Mouse (Mus musculus) layer of hippocampus, postnatal 36 days (tissue): ENCODE measurements at regions not wholly inside any gene's neighbourhood (a gene's known extent, or its start where the extent isn't known, plus 50 kb on each side); places are given as distances from the start of the nearest gene placed in this dataset.

Experiments
- DNase-seq, 2 experiments: peaks; one replicate each; pipeline ENCODE4 v3.0.0; 2022

DNA sequence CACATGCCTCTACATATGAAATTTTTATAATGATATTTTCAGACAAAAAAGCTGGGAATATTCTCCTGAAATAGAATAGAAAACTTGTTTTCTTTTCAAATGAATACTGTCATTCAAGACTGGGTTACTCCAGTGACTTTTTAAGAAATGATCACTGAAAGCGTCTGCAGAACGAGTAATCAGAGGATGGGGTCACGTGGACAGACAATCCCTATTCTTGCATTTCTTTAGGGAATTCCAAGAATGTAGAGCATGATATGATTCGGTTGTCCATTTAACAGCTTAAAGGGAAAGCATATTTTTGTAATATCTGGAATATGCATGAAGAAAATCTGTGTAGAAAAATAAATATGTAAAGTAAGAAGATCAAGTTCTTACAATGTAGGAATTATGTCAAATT lies 65.6 kb downstream of the 4933402N22Rik start:
- no peak for DNase-seq

DNA sequence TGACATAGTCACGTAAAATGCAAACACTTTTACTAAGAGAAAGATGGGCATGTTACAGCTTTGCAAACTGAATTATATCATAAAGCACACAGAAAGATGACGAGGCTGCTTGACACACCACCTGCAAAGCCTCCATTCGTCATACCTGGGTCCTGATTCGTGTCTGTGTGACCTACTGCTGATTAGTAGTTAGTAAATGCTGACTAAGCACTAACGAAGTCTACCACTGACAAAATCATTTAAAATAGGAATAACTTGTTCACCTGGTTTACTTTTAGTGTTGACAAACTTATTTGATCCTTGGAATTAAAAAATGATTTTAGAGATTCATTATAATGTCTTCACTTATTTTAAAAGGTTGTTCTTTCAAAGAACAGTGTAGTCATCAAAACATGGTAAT lies 71.3 kb downstream of the 4933402N22Rik start:
- DNase-seq, result no peak

DNA sequence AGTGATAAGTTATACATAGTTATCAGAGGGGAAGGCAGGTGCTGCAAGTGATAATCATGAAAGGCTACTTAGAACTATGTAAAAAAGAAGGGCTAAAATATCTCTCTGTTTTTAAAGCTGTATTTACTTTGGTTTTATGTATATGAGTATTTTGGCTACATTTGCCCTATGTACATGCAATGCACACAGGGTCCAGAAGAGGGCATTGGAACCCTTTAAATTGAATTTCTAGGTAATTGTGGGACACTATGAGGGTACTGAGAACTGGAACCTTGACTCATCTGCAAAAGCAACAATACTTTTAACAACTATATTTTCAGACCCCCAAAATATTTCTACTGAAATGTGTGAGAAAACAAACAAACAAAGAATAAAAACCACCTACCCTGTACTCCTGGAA lies 82.9 kb downstream of the 4933402N22Rik start:
- DNase-seq, result no peak

DNA sequence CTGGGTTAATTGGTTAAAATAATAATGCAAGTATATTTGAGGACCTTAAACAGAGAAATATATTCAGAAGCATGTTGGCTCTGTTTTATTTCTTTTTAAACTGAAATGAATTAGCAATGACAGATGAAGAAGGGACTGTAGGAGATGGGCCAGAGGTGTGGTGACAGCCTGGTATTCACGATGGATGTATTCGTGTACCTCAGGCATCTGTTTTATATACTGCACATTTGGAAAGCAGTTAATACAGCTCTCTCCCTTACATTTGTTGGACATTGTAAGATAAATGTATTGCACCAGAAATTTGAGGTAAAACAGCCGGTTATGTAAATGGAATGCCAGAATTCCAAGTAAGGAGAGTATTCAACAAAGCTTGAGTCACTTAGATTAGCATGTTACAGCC lies 88.6 kb downstream of the 4933402N22Rik start:
- DNase-seq, result no peak

DNA sequence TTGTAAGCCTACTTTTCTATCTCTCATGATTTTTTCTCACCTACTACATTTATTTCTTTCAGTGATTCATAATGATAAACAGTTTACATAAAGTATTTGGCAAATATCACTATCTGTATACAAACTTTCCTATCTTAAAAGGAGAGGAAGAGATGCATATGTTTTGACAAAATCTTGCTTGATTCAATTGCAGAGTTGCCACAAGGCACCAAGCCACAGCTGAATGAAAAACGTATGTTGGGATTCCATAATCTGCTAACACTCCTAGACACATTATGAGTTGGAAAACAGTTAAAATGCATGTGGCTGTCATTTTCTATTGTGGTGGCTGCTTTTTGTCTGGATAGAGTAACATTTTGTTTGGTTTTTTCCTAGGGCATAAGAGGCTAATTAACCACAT lies 98.5 kb downstream of the 4933402N22Rik start:
- no peak for DNase-seq

DNA sequence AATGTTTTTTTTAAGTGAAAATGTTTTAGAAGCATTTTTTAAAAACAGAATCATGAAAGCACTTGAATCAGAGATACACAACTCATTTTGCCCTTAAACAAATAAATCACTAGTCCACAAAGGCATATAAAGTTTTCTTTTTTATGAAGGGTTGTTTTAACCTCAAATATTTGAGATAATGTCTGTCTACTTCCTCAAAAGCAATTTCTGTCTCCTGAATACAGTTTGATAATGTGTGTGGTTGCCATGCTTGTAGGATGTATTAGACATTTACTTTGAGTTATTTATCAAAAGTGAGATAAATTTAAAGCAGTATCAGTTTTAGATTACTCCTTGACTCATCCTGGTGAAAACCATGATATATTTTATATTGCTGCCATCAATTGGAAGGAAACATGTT lies 102.6 kb downstream of the 4933402N22Rik start:
- DNase-seq, result no peak

DNA sequence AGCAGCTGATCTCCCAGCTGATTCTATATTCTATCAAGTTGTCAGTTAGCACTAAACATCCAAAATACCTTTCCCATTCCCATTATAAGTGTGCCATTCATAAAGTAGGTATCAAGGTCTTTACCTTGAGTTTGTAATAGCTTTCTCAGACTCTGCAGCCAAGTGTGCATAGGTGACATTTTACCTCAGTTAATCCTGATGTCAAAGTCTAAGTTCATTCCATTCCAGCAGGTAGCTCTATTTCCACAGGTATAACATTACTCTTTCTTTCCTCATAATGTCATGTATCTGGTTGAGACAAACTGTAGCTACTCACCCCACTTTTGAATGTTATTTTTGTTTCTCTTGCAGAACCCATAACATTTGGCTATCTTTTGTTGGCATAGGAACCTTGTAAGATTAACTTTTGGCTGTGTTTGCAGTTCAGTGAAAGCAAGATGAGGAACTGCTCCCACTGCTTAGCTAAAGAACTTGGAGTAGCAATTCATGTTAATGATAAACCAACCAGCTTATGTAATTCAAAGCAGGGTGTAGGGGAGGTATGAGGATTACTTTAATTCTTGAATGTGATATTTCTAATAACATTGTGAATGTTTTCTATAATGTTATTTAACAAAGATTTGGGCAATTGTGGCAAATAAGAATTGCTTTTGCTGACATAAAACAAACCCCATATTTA lies 107.0 kb downstream of the 4933402N22Rik start:
- DNase-seq, result no peak

DNA sequence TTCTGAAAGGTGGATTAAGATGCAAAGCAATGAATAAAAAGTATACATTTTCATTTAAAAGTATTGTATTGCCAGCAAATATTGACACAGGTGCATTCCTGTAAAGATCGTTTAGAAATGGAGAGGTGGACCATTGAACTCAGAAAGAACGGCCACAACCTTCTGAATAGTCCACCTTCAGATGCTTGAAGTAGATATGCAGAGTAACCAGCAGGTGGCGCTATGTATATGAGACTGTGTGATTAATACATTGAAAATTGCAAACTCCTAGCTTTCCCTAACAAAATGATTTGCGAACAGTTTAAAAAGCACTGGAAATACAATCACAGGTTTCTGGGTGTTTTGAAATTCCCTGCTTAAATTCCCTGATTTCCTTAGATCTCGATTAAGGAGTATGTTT lies 112.2 kb downstream of the 4933402N22Rik start:
- peak; percentile 9 to 29 for DNase-seq

DNA sequence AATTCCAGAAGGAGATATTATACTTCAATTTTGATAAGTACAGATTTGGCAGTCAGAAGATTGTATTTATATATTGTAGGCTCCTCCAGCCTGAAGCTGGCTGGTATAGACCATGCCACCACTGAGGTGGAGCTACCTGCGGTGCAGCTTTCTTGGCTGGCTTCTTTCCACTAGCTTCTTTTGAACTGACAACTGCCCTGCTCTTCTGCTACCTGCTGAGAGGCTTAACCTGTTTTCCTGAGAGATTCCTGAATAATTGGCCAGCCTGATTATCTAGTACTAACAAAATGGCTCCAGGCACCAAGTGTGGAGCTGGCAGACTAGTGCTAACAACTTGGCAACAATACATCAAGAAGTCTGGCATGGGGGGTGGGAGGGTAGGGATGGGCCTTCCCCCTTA lies 132.0 kb downstream of the 4933402N22Rik start:
- no peak for DNase-seq

DNA sequence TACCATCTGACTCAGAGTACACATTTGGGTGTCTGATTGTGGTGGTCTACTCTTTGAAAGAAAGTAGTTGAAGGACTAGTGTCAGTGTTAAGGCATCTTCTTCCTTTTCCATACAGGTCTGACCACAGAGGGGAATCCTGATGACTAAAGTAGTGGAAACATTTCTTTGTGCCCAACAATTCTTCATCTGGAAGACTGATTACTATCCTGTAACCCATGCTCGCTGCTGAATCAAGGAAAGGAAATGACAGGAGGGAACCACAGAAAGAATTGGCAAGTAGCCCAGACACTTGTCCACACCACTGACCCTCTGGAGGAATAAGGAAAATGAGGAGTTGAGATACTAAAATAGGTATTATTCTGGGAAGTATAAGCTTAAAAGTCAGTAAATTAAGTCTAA lies 162.3 kb downstream of the 4933402N22Rik start:
- no peak for DNase-seq

DNA sequence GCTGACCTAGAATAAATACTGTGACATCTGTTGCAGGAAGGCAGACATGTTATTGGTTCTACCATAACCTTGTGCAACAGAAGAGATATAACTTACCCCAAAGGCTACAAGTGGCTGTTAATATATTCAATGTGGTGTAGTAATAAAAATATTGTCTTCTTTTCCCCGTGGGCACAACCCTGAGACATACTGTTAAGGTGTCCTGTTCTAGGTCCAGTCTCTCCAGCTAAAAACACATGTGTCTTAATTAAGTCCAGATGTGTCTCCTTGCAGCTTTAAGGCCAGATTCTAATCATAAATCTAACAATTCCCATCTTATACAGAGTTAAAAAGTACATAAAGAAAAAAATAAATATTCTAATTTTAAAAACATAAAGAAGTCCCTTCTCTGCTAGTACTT lies 175.8 kb downstream of the 4933402N22Rik start:
- DNase-seq, result no peak

DNA sequence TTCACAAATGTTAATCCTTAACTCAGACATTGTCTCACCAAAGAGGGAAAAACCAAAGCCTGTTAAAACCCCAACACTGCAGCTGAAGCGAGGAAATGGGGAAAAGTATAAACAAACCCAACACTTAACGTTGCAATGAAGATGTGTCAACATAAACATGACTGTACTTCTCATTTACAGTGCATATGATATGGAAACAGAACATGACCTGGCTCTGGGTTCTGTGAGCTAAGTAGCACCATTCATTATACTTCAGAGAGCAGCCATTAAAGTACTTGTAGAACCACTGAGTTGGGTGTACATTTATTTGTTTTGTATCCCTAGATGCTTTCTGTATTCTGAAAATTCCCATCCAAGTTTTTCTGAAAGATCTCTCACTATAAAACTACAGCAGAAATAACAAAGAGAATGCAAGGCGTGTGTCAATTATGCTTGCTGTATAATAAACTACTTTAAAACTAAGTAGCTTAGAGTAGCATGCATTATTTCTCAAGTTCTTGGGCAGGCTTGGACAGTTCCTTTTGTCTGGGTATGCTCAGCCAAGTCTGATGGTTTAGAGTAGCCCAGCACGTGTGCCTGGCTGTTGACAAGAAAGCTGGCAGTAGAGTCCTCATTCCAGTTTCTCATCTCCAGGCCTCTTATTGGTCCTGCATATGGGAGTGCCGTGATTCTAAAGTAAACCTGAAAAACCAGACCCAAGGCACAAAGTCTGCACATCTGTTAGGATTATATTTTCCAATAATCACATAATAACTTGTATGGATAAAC lies 198.9 kb downstream of the 4933402N22Rik start:
- no peak for DNase-seq

DNA sequence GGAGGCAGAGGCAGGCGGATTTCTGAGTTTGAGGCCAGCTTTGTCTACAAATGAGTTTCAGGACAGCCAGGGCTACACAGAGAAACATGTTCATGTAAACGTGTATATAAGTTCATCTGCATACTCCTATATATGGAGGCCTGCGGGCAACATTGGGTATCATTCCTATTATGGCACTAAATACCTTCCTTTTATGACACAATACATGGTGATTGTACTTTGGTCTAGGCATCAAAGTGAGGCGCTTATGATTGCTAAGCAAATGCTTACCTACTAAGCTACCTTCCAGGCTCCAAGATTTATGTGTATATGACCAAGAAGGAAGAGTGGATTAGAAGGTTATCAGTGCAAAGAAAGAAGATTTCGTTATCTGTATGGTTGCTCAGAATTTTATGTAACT lies 207.1 kb downstream of the 4933402N22Rik start:
- no peak for DNase-seq

DNA sequence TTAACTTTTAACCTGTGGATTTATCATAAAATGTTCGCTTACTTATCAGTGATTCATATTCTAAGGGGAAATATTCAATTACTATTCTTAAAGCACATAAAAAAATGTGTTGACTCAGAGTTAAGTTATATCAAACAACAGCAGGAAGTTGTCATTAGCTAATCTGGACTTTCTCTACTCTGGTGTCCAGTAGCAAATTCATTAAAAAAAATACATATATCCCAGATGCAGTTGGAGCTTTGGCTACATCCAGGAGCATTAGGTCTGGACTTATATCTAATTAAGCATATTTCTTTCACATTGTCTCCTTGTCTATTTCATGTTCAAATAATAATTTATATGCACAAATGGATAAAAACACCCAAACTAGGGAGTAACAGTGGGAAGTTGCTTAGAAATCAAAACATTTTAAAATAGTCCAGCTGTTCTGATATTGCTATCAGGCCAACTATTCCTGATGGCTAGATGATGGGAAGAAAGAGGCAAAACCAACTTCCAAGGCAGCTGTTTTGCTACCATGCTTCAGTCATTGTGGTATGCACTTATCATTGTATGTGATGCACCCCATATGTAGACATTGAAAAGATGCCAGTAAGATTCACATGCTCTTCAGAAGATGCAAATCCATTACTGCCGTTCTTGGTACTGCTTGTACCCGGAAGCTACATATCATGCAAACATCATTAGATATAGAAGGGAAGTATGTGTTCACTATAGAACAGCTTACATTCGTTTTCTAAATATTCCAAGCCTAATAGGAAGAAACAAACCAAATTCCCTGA lies 209.8 kb downstream of the 4933402N22Rik start:
- DNase-seq, result no peak

DNA sequence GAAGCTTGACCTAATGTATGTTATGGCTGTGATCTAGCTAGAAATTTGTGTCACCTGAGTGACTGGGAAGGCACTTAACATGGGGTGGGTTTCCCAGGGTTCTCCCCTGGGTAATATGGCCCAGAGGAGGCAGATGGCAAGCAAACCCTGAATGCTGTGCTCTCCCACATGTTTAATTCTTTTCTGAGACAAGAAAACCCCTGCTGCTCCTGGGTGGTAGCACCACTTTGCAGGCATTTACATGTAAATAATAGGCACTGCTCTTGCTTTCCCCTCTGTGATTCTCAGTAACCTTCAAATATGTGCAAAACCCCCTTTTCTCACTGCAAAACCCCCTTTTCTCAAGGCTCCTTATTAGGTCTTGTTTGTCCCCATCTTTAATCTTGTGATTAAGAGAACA lies 221.1 kb downstream of the 4933402N22Rik start:
- no peak for DNase-seq

DNA sequence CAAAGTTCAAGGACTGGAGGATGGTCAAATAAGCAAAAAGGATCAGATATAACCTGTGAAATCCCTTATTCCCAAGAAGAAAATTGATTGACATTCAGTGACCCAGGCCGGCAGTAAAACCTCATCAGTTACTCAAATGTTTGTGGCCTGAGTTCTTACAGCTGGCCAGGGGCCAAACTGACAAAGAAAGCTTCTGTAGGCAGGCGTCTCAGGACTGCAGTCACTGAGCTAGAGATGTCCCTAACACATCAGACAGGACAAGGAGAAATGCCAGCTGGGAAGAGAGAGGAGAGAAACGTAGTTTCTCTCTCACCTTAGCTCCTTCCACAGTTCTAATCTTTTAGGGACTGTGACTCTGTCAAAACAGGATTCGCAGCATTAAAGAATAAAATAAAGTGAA lies 229.9 kb upstream of the Sema3d start:
- no peak for DNase-seq

DNA sequence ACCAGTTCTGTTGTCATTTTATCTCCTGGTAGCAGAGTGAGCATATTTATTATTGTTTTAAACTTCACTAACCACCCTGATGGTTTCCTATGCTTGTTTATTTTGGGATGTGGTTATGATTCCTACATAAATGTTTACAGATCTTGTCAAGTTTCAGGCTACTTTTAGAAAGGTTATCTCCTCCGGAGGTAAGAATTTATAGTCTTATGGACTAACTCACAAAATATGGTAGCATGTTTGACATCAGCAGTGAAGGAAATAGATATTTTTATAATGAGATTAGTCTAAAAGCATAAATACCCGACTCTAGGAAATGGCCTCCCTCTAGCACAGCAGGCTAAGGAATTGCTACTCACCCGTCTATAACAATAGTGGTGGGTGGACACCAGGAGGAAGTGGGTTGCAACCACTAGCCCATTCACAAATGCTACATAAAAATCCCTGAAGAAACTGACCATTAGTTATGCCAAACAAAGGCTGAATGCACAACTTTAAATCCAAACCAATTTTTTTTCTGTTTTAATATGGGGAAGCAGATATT lies 228.6 kb upstream of the Sema3d start:
- DNase-seq, result no peak

DNA sequence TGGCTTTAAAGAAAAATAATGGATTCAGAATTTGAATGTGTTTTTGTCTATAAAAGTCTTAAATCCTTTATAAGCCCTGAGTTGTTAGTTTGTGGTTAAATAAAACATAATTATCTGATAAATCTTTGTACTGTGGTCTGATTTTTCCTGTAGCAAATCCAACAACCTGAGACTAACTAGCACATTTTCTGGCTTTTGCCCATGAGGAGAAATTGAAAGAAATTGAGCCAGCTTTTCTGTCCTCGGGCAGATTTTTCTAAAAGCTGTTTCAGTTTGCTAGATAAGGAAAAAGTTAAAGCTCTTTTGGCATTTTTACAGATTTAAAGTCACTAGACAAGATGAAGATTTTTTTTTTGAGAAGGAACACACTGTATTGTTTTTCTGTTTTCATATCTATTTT lies 191.5 kb upstream of the Sema3d start:
- no peak for DNase-seq

DNA sequence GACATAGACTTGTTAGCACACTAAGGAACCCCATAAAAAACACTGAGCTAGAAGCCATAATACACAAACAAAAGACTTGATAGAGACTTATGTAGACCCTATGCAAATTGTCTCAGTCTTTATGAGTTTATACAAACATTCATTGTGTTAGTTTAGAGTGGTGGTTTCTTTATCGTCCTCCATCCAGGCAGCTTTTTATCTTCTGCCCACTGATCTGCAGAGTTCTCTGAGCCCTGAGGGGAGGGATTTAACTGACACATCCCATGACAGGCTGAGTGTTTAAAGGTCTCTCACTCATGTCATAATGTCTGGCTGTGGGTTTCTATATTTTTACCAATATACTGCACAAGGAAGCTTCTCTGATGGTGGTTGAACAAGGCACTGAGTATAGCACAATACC lies 175.7 kb upstream of the Sema3d start:
- DNase-seq, result no peak

DNA sequence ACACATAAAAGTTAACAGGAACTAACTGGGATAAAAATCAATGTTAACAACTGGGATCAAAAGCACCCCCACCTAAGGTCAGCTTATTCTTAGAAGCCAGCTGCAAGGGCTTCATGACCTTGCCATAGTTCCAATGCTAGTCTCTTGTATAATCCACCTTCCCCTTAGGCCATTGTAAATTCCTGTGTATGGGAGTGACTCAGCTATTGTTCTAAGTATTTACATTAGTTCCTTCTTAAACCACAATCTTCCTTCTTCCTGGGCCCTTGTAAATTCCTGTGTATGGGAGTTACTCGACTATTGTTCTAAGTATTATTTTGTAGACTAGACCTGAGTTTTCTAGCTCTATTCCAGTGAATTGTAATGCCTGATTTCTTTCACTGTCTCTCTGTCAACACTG lies 173.6 kb upstream of the Sema3d start:
- DNase-seq, result no peak

DNA sequence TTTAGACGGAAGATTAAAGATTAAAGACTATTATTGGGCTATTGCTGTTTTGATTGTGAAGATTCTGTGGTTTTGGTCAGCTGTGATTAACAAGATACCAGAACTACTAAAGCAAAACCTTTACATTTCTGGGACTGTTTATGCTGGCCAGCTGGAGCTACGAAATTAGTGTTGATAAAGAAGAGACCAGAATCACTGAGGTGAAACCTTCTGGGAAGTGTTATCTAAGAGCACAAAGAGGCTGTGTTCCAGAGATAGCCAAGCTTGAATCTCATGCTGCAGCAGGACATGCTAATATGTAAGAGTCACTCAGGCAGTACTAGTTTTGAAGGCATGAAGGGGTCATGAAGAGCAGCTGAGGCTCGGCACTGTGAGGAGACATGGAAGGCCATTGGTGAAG lies 169.7 kb upstream of the Sema3d start:
- no peak for DNase-seq

DNA sequence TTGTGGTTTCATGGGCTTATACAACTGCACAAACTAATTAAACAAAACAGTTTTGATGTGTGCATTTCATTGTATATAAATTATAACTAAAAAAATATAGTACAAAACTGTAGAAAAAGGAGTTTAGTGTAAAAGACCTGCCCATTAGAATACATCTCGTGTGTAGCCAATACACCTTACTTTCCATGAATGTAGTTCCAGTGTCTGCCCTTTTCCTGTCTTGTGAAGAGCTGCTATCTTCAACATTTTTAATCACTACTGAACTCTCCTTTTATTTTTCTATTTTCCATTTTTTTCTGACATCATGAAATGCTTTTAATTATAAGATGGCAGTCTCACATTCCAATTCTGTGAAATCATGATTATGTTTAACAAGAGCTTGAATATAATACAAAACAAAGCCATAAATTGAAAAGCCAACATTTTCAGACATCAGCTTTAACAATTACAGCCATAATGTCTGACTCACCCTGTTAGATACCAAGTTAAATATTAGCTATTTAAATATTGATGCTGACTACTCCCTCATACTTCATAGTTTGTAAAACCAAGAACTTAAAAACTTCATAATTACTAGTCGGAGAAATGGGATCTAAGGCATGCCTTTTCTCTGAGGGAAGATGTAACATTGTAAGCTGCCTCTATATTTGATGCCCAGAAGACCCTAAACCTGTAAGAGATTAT lies 163.6 kb upstream of the Sema3d start:
- no peak for DNase-seq

DNA sequence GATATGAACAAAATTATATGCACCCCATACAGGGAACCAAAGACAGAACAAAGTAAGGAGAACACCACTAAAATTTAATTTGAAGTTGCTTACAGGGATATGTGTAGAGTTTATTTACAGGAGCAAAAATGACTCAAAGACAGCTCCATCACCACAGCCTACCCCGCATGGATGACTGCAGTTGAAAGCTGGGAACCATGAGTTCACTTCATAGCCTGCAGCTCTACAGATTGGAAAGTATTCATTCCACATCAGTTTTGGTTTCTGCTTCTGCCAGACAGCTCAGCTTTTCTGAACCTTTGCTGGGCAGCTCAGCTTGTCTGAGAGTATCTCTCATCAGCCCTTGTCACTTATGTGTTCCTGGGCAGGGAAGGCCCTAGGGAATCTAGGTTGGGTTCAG lies 160.6 kb upstream of the Sema3d start:
- DNase-seq, result no peak
